Mouse (Mus musculus): ENCODE data around the gene Snrpd3. TPM values are rescaled to one million over a fixed set of nuclear protein-coding genes. Genes with fewer than 3 reads are reported as not detected.
"Not testable (repeated sequence)": the region's sequence is repeated elsewhere in the genome, so short reads cannot be mapped to it uniquely, and the experiment has no call there.

Snrpd3 gene
- polyA plus RNA-seq, 1 experiment from 2014 or later, result 147 TPM

DNA sequence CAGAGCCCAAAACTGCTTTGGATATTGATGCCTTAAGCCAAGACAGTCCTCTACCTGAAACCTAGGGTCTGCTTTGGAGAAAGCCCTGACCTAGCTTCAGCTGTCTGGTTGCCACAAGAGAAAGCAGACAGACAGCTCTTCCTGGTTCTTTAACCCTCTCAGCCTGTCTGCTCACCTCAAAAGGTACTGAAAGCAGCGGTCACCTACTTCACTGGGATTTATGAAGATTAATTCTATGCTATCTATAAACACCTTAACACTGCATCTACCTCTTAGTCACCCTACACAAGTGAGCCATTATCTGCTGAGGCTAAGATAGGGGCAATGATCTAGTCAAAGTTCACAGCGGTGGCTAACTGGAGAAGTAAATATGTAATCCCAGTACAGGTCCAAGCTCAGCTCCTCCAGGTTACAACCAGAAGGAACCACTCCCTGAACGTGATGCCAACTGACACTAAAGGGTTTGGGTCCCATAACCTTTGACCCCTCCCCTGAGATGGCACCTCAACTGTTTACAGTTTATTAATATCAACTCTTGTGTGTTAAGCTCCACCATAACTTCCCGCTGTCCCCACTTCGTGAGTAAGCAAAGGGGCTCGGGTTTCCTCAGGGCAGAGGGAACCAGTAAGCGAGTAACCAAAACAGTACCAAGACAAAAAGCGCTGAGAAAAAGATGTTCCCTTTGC lies 1.2 kb upstream of the Snrpd3 start:
- WGBS, result 23% methylated on average over 8 of the region's 8 CpGs
- ATAC-seq (ENCODE audit: insufficient read depth, low FRiP score, low read depth), result no peak

DNA sequence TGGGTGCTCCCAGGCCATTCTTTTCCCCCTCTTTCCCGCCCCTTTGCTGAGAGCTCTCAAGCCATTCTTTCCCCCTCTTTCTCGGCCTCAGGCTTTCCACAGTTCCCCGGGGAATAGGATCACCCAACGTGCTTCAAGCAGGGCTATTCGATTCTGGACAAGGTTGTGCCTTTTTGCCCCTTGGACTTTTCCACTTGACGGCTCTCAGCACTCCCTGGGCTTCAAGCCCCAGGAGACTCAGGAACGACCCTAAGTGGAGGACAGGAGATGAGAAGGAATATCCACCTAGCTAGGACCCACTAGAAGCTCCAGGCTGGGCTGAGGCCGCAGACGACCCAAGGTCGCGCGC lies 653 bp upstream of the Snrpd3 start:
- peak overlapping the region; percentile 79 for H3K4me2 ChIP-seq
- peak overlapping the region; percentile 96 for H3K27ac ChIP-seq
- peak overlapping the region; percentile 94 for H3K4me3 ChIP-seq (replicated peaks)
- no peaks in the 10 kb centered on the region for H3K9me3 ChIP-seq
- H3K4me1 ChIP-seq, result peaks cover 14% of the 10 kb centered on the region
- WGBS, result under 1% methylated on average over 12 of the region's 12 CpGs
- H3K27me3 ChIP-seq (replicated peaks), result no peaks in the 10 kb centered on the region
- no peak for ATAC-seq (ENCODE audit: insufficient read depth, low FRiP score, low read depth)
- peaks cover 11% of the 10 kb centered on the region; the same call in 1 of the 2 replicates for H3K36me3 ChIP-seq
- H3K9ac ChIP-seq, result peak overlapping the region; percentile 90

More for the DNA sequence above, 1.2 kb upstream of the Snrpd3 start:
- H3K4me3 ChIP-seq (replicated peaks), result peak overlapping the region; percentile 94
- no peaks in the 10 kb centered on the region for H3K9me3 ChIP-seq
- H3K27ac ChIP-seq, result peak overlapping the region; percentile 96
- H3K36me3 ChIP-seq, result peaks cover 11% of the 10 kb centered on the region; the same call in 1 of the 2 replicates
- no peaks in the 10 kb centered on the region for H3K27me3 ChIP-seq (replicated peaks)
- H3K4me2 ChIP-seq, result peak overlapping the region; percentile 79
- peak overlapping the region; percentile 90 for H3K9ac ChIP-seq
- H3K4me1 ChIP-seq, result peaks cover 14% of the 10 kb centered on the region

DNA sequence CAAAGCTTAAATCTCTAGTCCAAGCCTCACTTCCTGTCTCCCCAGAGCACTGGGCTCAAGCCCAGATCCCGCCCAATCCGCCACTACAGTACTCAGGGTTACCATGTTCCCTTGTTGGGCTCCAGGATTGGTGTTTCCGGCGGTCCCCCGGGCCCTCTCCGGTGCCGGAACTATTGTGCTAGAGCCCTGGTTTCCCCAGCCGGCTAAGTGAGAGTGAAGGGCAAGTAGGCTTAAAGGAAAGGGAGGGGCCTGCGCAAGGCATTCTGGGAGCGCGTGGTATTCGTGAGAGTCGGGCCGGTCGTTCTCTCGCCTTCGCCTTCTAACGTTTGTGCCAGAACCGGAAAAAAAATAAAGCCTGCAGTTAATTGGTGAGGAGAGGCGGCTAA lies 400 bp downstream of the Snrpd3 start, which contains the start of gene Gucd1:
TSS of gene Gucd1 (minus strand) at position 215 of the 386 bp plus-strand sequence.
- H3K27me3 ChIP-seq (replicated peaks), result no peaks in the 10 kb centered on the region
- under 1% methylated on average over 20 of the region's 20 CpGs for WGBS
- peak; percentile 86 for ATAC-seq (ENCODE audit: insufficient read depth, low FRiP score, low read depth)

DNA sequence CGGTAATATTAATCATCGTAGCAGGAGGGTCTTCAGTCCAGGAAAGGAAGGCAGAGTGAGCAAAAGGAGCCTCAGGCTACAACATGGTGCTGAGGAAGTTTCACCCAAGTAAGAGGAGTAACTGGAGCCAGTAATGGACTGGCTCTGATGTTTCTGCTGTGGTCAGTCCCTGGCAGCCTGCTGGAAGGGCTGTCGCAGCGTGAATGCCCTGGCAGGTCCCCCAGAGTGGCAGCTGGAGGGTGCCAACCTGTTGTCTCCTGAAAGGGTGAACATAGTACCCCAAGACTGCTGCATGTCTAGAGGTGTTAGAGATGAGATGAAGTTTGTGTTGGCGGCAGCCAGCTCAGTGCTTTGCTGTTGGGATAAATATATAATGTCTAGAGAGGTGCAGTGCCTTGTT lies 3.2 kb downstream of the Snrpd3 start:
- WGBS, result 93% methylated on average over 5 of the region's 5 CpGs
- Histone ChIP-seq H3K9ac (no peak overlapping the region), H3K4me2 (no peak overlapping the region), H3K36me3 (peaks cover 14% of the 10 kb centered on the region; the same call in 1 of the 2 replicates), H3K9me3 (no peaks in the 10 kb centered on the region), H3K27me3 (replicated peaks) (no peaks in the 10 kb centered on the region), H3K4me3 (replicated peaks) (no peak overlapping the region), H3K27ac (no peak overlapping the region), H3K4me1 (peaks cover 14% of the 10 kb centered on the region)
- no peak for ATAC-seq (ENCODE audit: insufficient read depth, low FRiP score, low read depth)

More for the DNA sequence above, 400 bp downstream of the Snrpd3 start, which contains the start of gene Gucd1:
- Histone ChIP-seq H3K4me2 (peak within 1 kb of the TSS; percentile 79), H3K9me3 (no peaks in the 10 kb centered on the region), H3K4me3 (replicated peaks) (peak within 1 kb of the TSS; percentile 94), H3K4me1 (peaks cover 14% of the 10 kb centered on the region), H3K9ac (peak within 1 kb of the TSS; percentile 90), H3K27ac (peak within 1 kb of the TSS; percentile 99), H3K36me3 (peaks cover 11% of the 10 kb centered on the region; the same call in 1 of the 2 replicates)

DNA sequence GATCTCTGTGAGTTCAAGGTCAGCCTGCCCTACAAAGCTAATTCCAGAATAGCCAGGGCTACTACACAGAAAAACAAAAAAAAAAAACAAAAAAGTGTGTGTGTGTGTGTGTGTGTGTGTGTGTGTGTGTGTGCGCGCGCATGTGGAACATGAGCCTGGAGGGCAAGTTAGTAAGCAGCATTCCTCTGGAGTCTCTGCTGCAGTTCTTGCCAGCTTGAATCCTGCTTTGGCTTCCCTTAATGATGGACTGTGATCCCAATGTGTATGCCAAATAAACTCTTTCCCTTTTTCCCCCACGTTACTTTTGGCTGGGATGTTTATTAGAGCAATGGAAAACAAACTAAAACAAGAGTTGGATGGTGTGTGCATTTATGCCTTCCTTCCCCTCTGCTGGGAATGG lies 4.3 kb downstream of the Snrpd3 start:
- H3K9ac ChIP-seq, result no peak overlapping the region
- H3K36me3 ChIP-seq, result peaks cover 21% of the 10 kb centered on the region; the same call in 1 of the 2 replicates
- H3K27me3 ChIP-seq (replicated peaks), result no peaks in the 10 kb centered on the region
- H3K4me2 ChIP-seq, result no peak overlapping the region
- no peaks in the 10 kb centered on the region for H3K9me3 ChIP-seq
- no peak overlapping the region for H3K27ac ChIP-seq
- no peak for ATAC-seq (ENCODE audit: insufficient read depth, low FRiP score, low read depth)
- peaks cover 10% of the 10 kb centered on the region for H3K4me1 ChIP-seq
- WGBS, result 88% methylated on average over 4 of the region's 4 CpGs
- no peak overlapping the region for H3K4me3 ChIP-seq (replicated peaks)

DNA sequence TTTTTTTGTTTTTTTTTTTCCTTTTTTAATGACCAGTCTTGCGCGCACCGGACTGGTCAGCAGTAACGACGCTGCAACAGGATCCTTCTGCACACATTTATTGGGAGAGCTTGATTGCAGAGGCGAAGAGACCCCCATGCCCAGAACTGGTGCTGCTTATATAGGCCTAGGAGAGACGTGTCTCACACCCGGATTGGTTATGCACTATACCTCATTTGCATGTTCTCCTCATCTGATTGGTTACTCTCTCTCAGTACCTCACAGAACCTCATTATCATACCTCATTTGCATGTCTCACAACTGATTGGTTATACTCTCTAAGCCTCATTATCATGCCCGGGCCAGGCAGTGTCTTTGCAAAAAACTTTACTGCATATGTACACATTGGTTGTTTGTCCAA lies 8.1 kb downstream of the Snrpd3 start:
- H3K36me3 ChIP-seq, result peaks cover 12% of the 10 kb centered on the region; the same call in 1 of the 2 replicates
- H3K4me2 ChIP-seq, result not testable (repeated sequence)
- WGBS, result 93% methylated on average over 9 of the region's 9 CpGs

DNA sequence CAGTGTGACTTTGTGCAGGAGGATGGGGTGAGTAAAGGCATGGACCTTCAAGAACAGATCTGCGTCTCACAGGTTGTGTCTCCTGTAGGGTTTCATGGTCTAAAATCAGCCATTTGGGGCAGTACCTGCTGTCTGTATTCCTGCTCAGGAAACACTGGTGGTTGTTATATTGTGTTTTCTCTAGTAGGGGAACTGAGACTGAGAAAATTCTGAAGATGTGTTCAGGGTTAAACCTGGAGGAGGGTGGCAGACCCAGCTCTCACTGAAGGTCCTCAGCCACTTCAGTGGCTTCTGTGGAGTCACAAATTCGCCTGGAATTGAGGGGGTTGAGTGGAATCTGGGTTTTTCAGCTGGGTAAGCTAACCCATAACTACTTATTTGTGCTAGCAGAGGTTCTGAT lies 13.0 kb downstream of the Snrpd3 start:
- ATAC-seq (ENCODE audit: insufficient read depth, low FRiP score, low read depth), result no peak
- H3K9ac ChIP-seq, result no peak overlapping the region
- no peak overlapping the region for H3K27ac ChIP-seq
- H3K27me3 ChIP-seq (replicated peaks), result no peaks in the 10 kb centered on the region
- no peaks in the 10 kb centered on the region for H3K4me1 ChIP-seq
- H3K4me2 ChIP-seq, result no peak overlapping the region
- H3K9me3 ChIP-seq, result no peaks in the 10 kb centered on the region
- H3K4me3 ChIP-seq (replicated peaks), result no peak overlapping the region
- 82% methylated on average over 2 of the region's 2 CpGs for WGBS
- peaks cover 31% of the 10 kb centered on the region for H3K36me3 ChIP-seq

More for the DNA sequence above, 8.1 kb downstream of the Snrpd3 start:
- H3K27ac ChIP-seq; H3K4me1 ChIP-seq; H3K27me3 ChIP-seq (replicated peaks); H3K9me3 ChIP-seq; H3K9ac ChIP-seq; H3K4me3 ChIP-seq (replicated peaks); ATAC-seq (ENCODE audit: insufficient read depth, low FRiP score, low read depth): not testable (repeated sequence)

DNA sequence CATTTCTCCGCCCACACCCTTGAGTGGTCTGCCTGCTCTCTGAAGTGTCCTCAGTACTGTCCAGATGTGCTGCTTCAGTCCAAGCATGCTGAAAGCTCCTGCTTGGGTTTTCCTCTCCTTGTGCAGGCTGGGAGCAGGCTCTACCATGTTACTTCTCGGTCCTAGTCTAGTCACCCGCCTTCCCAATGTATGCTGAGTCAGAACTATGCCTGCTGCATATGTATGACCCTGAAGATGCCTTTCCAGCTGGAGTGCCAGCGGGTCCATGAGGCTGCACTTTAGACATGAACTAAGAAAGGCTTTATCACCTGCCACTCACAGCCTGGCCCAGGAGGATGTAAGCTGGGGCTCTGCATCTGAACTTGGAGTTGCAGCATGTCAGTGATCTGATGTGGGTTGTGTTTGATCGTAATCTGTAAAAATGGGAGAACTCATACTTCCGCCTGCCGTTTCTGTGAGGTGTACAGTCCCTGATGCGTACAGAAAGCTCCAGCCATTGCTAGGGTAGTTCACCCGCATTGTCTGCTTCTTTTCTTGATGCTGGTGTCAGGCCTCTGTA lies 14.3 kb downstream of the Snrpd3 start:
- no peaks in the 10 kb centered on the region for H3K27me3 ChIP-seq (replicated peaks)
- no peak for ATAC-seq (ENCODE audit: insufficient read depth, low FRiP score, low read depth)
- peaks cover 33% of the 10 kb centered on the region for H3K36me3 ChIP-seq
- no peak overlapping the region for H3K27ac ChIP-seq
- H3K4me1 ChIP-seq, result no peaks in the 10 kb centered on the region
- H3K4me2 ChIP-seq, result no peak overlapping the region
- H3K4me3 ChIP-seq (replicated peaks), result no peak overlapping the region
- no peak overlapping the region for H3K9ac ChIP-seq
- 90% methylated on average over 9 of the region's 9 CpGs for WGBS
- no peaks in the 10 kb centered on the region for H3K9me3 ChIP-seq

DNA sequence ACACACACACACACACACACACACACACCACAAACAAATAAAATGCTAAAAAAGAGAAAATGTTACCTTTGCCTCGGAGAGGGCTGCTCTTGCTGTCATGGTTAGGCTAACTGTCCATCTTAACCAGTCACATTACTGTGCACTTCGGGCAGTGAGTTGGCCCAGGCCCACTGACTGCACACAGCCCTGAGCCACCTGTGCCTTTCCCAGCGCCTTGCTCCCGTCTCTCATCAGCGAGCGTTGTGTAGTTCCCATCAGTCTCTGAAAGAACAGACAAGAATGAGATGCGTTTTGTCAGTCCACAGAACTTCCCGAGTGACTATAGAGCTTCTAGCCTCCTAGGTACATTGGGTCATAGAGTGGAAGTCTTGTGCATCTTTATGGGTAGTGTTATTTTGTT lies 16.9 kb downstream of the Snrpd3 start:
- 89% methylated on average over 8 of the region's 8 CpGs for WGBS
- ATAC-seq (ENCODE audit: insufficient read depth, low FRiP score, low read depth), result no peak

DNA sequence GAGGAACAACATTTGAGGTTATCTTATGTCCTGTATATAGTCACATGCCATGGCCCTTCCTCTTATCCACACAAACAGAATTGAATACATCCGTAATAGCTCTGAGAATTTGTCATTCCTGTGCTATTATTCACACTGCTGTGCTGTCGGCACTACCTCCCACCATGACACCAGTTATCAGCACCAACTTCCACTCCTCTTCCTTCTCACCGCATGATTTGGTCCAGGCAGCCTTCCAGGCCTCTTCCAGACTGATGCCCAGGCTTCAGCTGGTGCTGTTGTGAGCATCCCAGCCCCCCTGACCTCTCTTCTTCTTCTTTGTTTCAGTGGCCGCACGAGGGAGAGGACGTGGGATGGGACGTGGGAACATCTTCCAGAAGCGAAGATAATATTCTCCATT lies 17.6 kb downstream of the Snrpd3 start:
- ATAC-seq (ENCODE audit: insufficient read depth, low FRiP score, low read depth), result no peak
- WGBS, result 88% methylated on average over 8 of the region's 8 CpGs
- Histone ChIP-seq H3K27me3 (replicated peaks) (no peaks in the 10 kb centered on the region), H3K9ac (no peak overlapping the region), H3K4me2 (no peak overlapping the region), H3K4me3 (replicated peaks) (no peak overlapping the region), H3K9me3 (no peaks in the 10 kb centered on the region), H3K27ac (no peak overlapping the region), H3K4me1 (no peaks in the 10 kb centered on the region), H3K36me3 (peaks cover 33% of the 10 kb centered on the region)

More for the DNA sequence above, 16.9 kb downstream of the Snrpd3 start:
- Histone ChIP-seq H3K4me3 (replicated peaks) (no peak overlapping the region), H3K4me1 (no peaks in the 10 kb centered on the region), H3K9ac (no peak overlapping the region), H3K27ac (no peak overlapping the region), H3K36me3 (peaks cover 33% of the 10 kb centered on the region), H3K27me3 (replicated peaks) (no peaks in the 10 kb centered on the region), H3K4me2 (no peak overlapping the region), H3K9me3 (no peaks in the 10 kb centered on the region)

DNA sequence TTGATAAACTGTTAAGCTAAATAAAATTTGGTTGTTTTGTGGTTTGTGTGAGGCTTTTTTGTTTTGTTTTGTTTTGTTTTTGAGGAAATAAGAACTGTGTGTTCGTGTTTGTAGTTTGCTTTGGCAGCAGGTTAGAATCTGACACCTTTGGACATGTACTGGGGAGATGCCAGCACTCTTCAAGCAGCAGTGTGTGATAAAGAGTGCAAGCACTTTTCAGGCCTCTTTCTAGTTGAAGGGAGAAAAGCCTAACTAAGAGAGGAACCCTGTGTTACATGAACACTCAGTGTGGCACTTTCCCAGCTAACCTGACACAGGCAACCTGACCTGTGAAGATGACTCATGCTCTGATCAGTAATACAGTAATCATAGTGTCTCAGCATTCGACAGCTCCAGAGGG lies 18.1 kb downstream of the Snrpd3 start:
- 85% methylated on average over 2 of the region's 2 CpGs for WGBS
- Histone ChIP-seq H3K27me3 (replicated peaks) (no peaks in the 10 kb centered on the region), H3K9ac (no peak overlapping the region), H3K27ac (no peak overlapping the region), H3K9me3 (no peaks in the 10 kb centered on the region), H3K4me3 (replicated peaks) (no peak overlapping the region), H3K36me3 (peaks cover 33% of the 10 kb centered on the region), H3K4me1 (no peaks in the 10 kb centered on the region), H3K4me2 (no peak overlapping the region)
- ATAC-seq (ENCODE audit: insufficient read depth, low FRiP score, low read depth), result no peak

DNA sequence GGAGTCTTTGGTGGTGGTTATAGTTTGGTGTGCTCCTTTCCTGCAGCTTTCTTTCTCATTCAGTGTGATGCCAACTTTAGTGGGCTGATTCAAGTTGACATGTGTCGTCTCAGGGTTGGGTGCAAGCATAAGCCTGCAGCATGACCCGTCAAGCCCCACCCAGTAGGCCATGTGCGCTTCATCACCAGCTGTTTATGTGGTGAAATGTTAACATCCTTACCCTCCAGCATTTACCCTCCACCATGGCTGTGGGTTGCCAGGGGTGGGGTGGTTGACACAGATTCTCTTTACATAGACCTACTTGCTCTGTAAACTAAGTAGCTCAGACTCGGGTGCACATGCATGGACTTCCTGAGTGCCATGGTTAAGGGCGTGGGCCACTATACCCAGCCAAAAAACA lies 18.8 kb downstream of the Snrpd3 start:
- Histone ChIP-seq H3K36me3 (peaks cover 33% of the 10 kb centered on the region), H3K4me2 (no peak overlapping the region), H3K4me3 (replicated peaks) (no peak overlapping the region), H3K4me1 (no peaks in the 10 kb centered on the region), H3K9me3 (no peaks in the 10 kb centered on the region), H3K27me3 (replicated peaks) (no peaks in the 10 kb centered on the region), H3K9ac (no peak overlapping the region), H3K27ac (no peak overlapping the region)
- ATAC-seq (ENCODE audit: insufficient read depth, low FRiP score, low read depth), result no peak
- 84% methylated on average over 5 of the region's 5 CpGs for WGBS
